Mouse (Mus musculus) right cerebral cortex, postnatal 36 days (tissue): ENCODE data around the gene Zbtb8a.

Source experiments
- DNase-seq, 2 experiments: peaks; one replicate each; pipeline ENCODE4 v3.0.0; 2022; ENCODE audit warnings: low spot score in 2 of 2, mixed read lengths in 1 of 2

Zbtb8a gene

DNA sequence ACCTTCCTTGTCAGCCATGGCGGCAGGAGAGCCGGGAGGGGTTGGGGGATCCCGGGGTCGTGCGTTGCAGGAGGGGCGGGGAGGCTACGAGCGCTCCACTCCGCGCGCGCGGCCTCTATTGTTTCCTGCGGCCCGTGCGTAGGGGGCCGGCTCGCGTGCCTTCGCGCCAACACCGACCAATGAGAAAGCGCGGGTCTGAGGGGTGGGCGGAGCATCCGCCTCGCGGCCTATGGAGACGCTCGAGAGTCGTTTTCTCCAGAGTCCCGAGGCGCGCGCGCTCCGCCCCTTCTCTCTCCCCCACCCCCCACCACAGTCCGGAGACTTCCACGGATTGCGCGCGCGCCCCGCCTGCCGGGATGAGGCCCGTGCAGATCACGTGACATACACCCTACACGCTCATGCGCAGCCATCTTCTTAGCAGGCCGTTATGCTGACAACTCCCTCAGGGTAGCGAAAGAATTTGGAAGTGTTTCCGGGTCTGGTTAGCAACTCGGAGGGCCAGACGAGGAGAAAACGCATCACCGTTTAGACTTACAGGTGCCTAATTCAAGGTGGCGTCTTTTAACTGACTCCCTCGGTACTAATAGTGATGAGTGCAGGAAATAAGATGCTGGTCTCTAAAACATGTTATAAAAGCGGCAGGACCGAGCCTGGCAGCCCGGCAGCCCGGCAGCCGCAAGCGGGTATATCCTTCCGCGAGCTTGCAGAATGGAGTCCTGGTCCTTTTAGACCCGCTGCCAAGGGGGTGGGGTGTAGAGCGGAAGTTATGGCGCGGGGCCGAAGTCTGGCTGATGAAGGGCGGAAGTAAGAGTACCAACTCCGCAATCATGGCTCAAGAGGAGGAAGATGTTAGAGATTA, 42.5 kb downstream of the Zbtb8a start, which contains the start of the genes Rbbp4 and Zbtb8os:
Rbbp4 (minus strand) TSS at position 155 of the 859 bp plus-strand sequence.
Zbtb8os (plus strand) TSS at position 480 of the 859 bp plus-strand sequence.
- DNase-seq: peak; percentile 97

DNA sequence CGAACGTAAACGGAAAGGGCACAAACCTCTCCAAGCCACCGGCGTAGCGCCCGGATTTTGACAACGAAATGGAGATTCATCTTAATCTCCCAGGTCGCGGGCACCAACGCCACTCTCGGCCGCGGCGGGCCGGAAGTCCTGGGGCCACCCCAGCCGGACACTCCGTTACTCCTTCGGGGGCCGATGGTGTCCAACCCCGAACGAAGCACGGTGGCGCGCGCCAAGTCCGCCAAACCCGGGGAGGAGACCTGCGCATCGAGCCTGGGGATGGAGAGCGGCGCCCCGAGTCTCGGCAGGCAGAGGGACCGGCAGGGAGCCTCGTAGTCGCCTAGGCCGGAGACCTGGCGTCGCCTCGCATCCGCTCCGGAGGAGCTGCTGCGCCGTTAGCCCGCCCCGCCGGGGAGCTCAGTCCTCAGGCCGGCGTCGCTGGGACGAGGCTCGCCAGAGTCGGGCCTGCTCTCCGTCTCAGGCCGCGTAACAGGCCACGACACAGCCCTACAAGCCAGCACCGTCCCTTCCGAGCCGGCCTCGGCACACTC, 43.2 kb downstream of the Zbtb8a start:
- DNase-seq: no peak

DNA sequence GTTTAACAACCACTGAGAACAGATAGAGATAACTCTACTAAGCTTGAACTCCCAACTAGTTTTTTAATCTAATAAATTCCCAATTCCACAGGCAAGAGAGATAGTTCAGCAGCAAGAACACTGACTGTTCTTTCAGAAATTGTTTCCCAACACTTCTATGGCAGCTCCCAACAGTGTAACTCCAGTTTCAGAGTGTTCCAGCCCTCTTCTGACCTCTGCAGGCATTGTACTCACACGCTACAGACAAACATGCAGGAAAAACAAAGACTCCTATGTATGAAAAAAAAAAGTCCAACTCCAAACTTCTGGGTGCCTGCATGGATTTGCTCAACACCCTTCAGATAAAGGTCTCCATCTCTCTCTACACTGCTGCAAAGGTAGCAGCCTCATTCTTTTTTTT, 45.1 kb downstream of the Zbtb8a start:
- DNase-seq: no peak

DNA sequence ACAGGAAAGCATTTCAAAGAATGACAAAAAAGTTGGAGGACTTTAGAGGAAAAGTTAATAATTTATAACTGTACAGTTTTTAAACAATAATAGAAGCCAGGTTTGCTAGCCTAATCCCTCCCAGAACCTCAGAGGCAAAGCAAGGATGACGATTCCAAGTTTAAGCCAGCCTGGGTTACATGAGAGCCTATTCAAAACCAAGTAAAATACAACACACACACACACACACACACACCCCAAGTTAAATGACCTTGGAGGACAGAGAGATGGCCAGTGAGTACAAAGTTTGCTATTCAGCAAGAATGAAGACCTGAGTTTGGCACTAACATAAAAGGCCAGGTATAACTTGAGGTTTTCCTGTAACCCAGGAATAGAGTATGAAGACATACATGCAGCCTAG, 51.7 kb downstream of the Zbtb8a start:
- no peak for DNase-seq

DNA sequence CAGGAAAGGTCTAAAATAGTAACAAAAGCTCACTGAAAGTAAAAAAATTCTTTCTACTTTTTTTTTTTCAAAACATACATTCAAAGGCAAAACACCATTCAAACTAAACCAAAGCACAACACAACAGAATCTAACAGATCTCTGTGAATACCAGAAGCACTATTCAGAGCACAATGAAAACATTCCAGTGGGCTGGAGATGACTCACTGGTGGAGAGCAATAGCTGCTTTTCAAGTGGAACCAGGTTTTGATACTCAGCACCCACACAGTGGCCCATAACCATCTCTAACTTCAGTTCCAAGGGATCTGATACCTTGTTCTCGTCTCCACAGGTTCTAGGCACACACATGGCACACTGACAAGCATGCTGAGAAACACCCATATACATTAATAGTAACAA, 53.2 kb downstream of the Zbtb8a start:
- peak in 1 of 2 experiments; percentile 23 for DNase-seq

DNA sequence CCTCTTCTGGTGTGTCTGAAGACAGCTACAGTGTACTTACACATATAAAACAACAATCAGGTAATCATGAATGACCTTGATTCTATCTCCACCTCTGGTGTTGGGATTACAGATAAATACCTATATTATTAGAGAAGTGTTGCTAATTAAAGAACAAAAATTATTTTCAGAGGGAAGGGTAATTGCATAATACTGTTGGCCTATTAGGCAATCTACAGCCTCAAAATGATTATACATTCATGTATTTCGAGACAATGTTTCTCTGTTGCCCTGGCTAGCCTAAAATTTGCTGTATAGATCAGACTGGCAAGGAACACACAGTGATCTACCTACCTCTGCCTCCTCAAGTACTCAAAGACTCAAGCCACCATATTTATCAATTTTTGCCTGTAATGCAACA, 54.4 kb downstream of the Zbtb8a start:
- no peak for DNase-seq

DNA sequence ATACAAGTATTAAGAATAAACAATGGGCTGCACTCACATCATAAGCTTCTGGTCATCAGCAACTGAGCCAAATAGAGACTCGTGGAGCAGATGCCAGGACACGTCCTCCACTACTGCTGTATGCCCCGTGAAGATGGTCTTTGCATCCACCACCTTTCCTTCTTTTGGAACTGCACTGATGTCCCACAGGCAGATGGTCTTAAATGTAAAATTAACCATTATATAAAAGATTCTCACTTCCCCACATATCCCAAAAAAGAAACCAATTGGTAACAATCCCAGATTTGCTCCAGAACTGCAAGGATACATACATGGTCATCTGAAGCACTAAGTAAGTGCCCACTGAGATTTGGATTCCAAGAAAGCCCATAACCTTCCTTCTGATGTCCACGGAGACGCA, 55.9 kb downstream of the Zbtb8a start:
- no peak for DNase-seq

DNA sequence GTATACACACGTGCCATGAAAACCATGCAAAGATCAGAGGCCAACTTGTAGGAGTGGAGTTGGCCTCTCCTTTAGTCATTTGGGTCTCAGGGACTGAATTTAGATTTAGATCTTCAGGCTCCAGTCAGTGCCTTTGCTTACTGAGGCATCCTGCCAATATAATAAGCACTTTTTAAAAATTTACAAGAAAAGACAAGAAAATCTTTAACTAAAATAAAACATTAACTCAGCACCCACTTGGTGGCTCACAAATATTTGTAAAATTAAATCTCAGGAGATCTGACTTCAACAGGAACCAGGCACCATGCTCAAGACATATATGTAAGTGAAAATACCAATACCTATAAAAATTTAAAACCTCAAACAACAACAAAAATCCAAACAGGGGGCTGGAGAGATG, 57.0 kb downstream of the Zbtb8a start:
- no peak for DNase-seq

DNA sequence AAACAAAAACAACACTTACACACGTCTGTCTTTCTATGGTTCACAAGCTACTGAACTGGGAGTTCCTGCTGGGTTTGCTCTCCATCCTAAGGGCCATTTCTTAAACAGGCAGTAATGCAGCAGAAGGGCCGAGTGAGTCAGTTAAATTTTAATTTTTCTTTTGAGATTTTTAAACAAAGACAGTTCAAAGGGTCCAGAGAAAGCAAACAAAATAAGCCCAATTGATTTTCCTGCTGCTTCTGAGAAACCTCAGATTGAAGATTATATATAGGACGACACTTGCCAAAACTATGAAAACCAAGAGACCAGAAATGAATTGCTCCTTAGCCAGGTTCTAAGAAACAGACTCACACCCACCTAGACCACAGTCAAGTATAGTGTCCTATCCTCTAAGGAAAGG, 64.0 kb downstream of the Zbtb8a start:
- no peak for DNase-seq

DNA sequence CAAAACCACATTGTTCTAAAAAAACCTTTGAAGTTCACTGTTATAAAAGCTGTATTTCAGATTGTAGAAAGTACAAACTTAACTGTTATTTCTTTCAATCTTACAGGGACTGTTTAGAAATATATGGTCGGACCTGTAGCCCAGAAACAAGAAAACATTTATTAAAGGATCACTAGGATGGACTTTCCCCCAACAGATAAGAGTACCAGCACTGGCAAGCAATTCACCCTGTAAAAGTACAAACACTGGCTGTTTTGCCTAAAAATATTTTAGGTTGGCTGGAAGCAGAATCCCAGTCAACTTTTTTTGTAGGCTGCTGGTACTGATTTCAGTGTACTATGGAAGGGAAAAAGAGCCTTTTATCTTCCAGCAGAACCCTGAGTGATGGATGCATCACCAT, 70.0 kb downstream of the Zbtb8a start:
- DNase-seq: no peak

DNA sequence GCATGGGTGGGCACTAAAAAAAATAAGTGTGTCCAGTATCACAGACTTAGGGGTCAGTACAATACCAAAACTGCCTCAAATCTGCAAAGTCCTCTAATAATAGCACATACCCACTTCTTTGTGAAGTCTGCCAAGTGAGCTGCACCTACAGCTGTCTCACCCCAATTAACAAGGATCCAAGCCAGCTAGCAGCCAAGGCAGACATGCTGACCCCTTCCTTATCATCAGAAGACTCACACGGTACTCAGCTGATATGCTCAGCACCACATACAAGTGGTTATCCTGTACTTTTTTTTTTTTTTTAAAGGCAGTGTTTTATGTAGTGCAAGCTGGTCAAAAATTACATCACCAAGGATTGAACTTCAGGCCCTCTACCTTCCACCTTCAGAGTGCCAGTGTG, 73.6 kb downstream of the Zbtb8a start:
- DNase-seq: no peak

DNA sequence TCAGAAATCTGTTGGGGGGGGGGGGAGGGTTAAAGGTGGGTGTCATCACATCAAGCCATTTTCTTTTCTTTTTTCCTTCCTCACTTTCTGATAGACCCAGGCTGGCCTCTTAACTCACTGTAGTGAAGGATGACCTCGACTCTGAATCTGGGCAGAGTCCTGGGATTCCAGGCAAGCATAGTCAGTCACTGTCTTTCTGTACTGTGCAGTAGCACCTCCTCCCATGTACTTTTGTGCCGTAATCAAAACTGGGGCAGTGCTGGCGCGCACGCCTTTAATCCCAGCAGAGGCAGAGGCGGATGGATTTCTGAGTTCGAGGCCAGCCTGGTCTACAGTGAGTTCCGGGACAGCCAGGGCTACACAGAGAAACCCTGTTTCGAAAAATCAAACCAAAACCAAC, 74.1 kb downstream of the Zbtb8a start:
- DNase-seq: no peak
